Mouse (Mus musculus): ENCODE measurements at regions not wholly inside any gene's neighbourhood (a gene's known extent, or its start where the extent isn't known, plus 50 kb on each side); places are given as distances from the start of the nearest gene placed in this dataset.
A peak's percentile ranks its signal among the peaks of the same experiment; 100 is the strongest.
"Not testable (repeated sequence)": the region's sequence is repeated elsewhere in the genome, so short reads cannot be mapped to it uniquely, and the experiment has no call there.

DNA sequence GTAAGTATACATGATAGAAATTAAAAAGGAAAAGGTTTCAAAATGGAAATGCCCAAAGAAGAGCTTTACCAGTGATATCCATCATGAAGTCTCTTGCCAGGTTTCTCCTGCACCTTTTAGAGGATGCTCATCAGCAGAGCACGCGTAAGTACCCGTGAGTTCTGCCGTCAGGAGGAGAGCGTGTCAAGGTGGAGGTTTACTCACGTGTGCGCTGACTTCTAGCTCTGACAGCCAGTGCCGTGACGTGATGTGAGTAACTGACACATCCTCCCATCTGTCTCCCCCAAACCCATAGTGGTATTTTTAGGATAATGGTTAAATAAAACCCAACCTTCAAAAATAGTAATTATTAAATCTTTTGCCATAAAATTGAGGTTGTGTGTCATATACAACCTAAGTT, 55.3 kb downstream of the Adra2a start:
- DNase-seq: no peak

- DNase-seq: no peak
Measured at GRCm38 (mm10) chr19:54099769-54100168, 55.8 kb downstream of the Adra2a start.

GRCm38 (mm10) chr19:54106571-54106970, 62.6 kb downstream of the Adra2a start:
- no peak for DNase-seq

GRCm38 (mm10) chr19:54107103-54107821, 63.3 kb downstream of the Adra2a start:
- no peak for DNase-seq

DNA sequence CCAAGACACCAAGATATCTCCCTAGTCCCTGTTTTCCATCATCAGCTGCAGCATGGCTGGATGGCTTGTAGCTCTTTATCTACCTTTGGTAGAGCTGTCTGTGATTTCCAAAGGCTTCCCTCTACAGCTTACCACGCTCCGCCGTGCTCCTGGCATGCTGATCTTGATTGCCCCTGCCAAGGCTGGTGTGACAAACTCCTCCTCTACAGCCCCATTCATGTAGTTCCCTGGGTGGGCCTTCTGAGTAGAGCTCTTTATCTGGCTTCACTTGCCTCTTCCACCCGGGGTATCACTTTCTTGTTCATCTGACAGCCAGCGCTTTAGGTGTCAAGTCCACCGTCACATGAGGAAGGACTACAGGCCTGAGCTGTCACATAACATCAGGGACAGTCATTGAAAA, 66.1 kb downstream of the Adra2a start:
- no peak for DNase-seq

GRCm38 (mm10) chr19:54112691-54113090, 68.7 kb downstream of the Adra2a start:
- no peak for DNase-seq

GRCm38 (mm10) chr19:54113421-54113820, 69.5 kb downstream of the Adra2a start:
- no peak for DNase-seq

GRCm38 (mm10) chr19:54114588-54115317, 70.8 kb downstream of the Adra2a start:
- peak; percentile 15 to 17 for DNase-seq

- DNase-seq: no peak
Measured at GRCm38 (mm10) chr19:54115335-54115734, 71.4 kb downstream of the Adra2a start.

- no peak for DNase-seq
Measured at GRCm38 (mm10) chr19:54116829-54117228, 72.9 kb downstream of the Adra2a start.

GRCm38 (mm10) chr19:54117676-54118075, 73.7 kb downstream of the Adra2a start:
- DNase-seq: no peak

DNA sequence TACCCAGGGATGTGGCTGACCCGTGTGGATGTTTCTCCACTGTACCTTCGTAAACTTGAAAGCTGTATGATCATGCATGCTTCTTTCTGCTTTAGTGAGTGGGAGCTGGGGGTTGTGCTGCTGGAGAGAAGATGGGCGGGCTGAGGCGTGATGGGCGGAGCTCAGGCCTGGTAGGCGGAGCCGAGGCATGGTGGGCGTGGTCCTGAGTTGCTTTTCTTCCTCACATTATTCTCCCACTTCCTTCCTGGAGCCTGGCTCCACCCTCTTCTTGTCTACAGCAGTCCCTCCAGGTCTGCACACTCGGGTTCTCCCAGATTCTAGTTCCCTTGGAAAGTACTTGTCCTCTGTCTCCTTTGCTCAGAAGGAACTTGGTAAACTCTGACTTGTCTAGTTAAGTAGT, 79.6 kb downstream of the Adra2a start:
- DNase-seq: no peak

GRCm38 (mm10) chr19:54151766-54152165, 107.8 kb downstream of the Adra2a start:
- not testable (repeated sequence) for DNase-seq

DNA sequence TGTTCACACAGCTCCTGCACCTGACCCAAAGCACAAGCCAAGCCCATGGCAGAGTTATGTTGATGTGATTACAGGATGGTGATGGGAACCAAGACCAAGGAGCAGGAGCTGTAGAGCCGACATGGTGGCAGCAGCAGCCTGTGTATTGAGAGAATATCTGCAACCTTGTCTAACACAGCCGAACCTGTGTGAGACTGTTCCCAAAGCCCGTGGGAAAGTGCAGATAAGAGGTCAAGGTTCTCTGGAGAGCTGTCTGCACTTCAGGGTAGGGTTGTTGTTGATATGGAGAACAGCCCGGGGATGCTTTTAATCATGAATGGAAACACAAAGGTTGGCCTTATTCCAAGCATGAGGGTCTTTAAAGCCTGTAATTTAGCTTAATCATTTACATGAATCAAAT, 110.4 kb downstream of the Adra2a start:
- no peak for DNase-seq

DNA sequence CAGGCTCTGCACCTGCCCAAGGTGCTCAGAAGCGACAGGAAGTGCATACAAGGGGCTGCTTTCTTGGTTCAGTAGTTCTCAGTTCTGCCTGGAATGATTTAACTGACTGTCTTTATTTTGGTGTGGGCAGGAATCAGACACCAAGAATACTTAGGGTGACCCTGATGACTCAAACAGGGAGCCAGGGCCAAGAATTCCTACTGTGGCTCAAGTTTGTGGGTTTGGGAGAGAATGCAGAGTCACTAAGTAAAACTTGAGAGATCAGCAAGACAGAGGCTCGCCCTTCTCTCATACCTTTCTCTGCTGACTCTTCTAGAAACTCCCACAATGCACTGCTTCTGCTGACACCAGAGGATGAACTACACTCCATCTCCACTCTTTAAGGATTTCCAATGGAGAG, 126.4 kb downstream of the Adra2a start:
- no peak for DNase-seq

DNA sequence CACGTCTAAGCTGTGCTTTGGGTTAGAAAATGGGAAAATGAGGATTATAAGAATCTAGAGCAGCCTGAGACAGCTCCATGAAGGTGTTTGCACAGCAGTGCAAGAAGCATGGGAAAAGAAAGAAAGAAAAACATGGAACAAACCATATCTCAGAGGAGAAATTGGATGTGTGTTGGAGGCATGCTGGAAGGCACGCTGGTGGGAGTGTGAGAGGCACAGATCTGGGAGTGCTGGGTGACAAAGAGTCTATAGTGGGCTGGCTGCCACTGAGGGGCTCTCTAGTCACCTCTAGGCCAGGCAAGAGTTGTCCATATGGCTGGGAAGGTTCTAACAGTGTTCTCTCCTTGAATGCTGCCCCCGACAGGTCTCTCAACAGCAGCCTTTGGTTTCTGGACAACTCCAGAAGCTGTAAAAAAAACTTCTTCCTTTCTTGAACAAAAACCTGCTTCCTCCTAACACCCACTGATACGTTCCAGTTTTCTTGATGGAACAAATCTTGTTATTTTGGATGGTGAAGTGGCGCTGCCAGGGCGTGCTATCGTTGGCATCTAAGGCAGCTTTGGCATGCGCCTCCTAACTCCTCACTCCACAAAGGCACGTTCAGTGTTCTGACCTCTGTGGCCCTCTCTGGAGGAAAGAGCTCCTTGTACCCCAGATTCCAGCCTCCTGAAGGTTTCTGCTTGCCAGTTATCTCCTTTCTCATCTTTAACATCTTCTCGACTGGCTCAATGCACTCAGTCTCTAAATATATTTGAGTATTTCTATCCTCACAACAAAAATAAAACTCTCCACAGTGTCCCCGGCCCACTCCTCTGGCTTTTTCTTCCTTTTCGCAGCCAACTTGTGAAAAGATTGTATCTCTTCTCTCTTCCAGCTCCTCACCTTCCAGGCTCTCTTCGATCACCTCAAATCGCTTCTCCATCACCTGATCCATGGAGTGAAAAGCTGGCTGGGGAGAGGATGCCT, 130.4 kb downstream of the Adra2a start:
- no peak for DNase-seq

GRCm38 (mm10) chr19:54175766-54176165, 131.8 kb downstream of the Adra2a start:
- DNase-seq: no peak

GRCm38 (mm10) chr19:54177491-54177890, 133.5 kb downstream of the Adra2a start:
- no peak for DNase-seq

- DNase-seq: no peak
Measured at GRCm38 (mm10) chr19:54200407-54200806, 156.5 kb downstream of the Adra2a start.

- DNase-seq: no peak
Measured at GRCm38 (mm10) chr19:54202456-54202855, 158.5 kb downstream of the Adra2a start.

DNA sequence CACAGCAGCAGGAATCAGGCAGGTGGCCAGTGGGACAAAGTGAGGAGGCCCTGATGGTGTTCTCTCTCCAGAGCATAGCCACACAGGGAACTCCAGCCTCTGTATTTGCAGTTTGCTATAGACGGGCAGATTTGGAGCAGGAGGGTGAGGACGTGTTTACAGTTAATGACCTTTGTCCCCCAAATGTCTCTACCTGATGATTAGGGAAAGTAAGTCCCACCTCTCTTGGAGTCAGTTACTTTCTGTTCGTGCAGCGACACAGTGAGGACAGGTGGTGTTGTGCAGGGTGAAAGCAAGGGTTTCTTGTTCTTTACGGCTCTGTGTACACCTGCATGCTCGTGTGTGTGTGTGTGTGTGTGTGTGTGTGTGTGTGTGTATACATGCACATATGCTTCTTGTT, 162.9 kb downstream of the Adra2a start:
- DNase-seq: no peak

- DNase-seq: no peak
Measured at GRCm38 (mm10) chr19:54212169-54212568, 168.2 kb downstream of the Adra2a start.

GRCm38 (mm10) chr19:54244176-54244575, 200.2 kb downstream of the Adra2a start:
- no peak for DNase-seq

Measured in cerebellum, adult 18-20 months (tissue).